Mouse (Mus musculus) bone marrow, adult 2 months (tissue): Measurements from ENCODE around the gene Arid3c.
A peak's percentile ranks its signal among the peaks of the same experiment; 100 is the strongest.

Source experiments
- CTCF ChIP-seq: fragments of 200-500 bp; IDR thresholded peaks from 2 replicates; pipeline ENCODE4 v1.5.1; 2011; ENCODE audit warnings: low read length, control low read depth; ENCODE audit not compliant: control insufficient read depth, insufficient read depth
- POLR2A ChIP-seq: fragments of 200-500 bp; IDR thresholded peaks from 2 replicates; pipeline ENCODE4 v1.6.1; 2011; ENCODE audit warnings: low read depth, mild to moderate bottlenecking, control low read depth, low read length, borderline replicate concordance; ENCODE audit not compliant: control insufficient read depth

- TF ChIP-seq POLR2A = no peak
- TF ChIP-seq CTCF = peak; percentile 90
These were observed 6.8 kb upstream of the Arid3c start for GRCm38 (mm10) chr4:41737602-41738255.
